Mouse (Mus musculus) frontal cortex, postnatal 10 days (tissue): ENCODE data around the gene Clspn.
"Not testable (repeated sequence)": the region's sequence is repeated elsewhere in the genome, so short reads cannot be mapped to it uniquely, and the experiment has no call there.

Source experiments
- DNase-seq, 2 experiments: peaks; one replicate each; pipeline ENCODE4 v3.0.0; 2022; ENCODE audit warnings: low spot score in 2 of 2, mixed read lengths in 1 of 2

Gene Clspn

DNA sequence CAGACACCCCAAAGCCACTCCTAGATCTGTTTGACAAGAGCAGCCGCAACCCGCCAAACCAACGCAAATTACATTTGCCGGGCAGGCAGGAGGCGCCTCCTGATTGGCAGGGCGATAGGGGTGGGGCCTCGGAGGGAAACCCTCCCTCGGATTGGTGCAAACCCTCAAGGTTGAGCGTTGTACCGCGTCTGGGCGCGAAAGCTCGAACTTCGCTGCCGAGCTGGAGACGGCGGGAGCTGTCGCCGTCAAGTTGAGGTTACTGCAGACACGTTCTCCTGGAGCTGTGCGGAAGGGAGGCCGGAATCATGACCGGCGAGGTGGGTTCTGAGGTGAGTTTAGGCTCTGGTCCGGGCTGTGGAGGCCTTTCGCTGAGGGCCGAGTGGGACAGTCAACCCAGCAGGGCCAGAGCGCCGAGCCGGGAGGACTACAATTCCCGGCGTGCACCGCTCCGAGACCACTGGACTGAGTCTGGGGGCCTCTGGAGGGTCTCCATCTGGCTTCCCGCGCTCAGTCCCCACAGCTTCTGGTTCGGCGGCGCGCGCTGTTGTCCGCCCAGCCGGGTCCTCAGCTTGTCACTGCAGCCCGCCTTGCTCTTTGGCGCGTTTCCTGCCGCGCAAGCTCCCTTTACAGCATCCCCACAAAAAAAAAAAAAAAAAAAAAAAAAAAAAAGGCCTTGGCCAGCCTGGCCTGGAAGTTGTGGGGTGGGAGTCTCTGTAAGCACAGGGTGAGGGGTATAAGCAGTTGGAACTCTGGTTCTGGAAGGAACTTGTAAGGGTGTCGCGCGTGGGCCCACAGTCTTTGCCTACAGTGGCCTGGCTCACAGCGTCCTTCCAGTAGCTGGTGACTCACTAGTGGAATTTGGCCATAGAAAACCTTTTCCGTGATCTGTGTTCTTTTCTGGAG, at the start of gene Clspn:
Gene Clspn, plus strand, starts transcription at position 127 of the 903 bp plus-strand sequence.
- DNase-seq: peak; percentile 75 to 85

DNA sequence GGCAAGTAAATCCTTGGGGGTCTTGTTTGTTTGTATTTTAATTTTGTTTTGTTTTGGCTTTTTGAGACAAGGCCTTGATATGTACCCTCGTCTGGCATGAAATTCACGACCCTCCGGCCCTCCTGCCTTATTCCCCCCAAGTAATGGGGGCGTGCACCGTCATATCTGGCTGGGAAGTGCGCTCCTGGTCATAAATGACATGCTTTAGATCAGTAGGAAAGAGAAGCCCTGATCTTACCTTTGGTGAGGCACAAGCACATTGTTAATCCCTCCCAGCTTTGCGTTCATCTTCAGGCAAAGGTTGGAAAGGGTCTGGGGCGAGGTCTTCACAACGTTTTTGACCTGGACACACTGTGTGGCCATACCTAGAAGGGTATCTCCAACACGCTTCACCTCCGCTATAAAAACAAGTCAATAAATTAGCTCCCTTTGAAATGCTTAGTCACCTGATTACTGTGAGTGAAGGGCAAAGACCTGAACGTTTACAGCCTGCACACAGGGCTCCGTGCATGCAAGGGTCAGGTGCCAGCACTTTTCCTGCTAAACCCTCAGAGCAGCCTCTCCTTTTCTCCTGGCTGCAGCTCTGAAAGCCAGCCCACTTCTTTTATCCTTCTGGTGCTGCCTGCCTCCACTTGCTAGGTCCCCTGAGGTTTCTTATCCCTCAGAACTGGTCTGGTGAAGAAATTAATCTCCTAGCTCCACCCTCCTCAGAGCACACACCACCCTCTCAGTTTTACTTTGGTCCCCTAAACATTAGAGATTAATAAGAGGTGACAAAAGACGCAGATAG, 48.4 kb upstream of the Clspn start:
- DNase-seq: no peak

DNA sequence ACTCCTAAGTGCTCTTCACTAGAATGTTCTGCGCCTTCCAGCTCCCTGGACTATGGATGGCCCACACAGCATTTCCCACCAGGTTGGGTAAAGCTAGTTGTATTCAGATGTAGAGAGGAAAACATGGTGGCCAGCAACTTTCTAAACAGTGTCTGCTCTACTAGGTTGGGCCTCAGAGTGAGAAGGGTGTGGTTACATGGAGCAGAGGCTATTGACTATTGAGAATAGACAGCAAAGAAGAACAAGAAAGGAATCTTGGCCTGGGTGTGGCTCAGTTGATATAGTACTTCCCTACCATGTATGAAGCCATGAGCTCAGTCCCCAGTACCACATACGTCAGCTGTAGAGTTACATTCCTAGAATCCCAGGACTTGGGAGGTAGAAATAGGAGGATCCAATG, 47.7 kb upstream of the Clspn start:
- no peak for DNase-seq

GRCm38 (mm10) chr4:126511013-126511412, 45.7 kb upstream of the Clspn start:
- no peak for DNase-seq

GRCm38 (mm10) chr4:126512308-126513066, 44.2 kb upstream of the Clspn start:
- DNase-seq: no peak

DNA sequence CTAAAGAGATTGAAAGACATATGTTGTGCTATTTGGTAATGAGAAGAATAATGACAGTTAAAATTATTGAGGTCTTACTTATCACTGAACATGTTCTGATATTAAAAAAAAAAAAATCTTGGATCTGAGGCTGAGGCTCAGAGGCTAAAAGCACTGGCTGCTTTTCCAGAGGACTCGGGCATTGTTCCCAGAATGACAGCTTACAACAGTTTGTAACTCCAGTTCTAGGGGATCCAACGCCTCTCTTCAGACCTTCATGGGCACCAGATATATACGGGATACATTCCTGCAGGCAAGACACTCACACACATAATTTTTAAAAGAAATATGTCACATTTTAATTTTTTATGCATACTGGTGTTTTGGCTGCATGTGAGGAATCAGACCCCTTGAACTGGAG, 30.6 kb upstream of the Clspn start:
- no peak for DNase-seq

DNA sequence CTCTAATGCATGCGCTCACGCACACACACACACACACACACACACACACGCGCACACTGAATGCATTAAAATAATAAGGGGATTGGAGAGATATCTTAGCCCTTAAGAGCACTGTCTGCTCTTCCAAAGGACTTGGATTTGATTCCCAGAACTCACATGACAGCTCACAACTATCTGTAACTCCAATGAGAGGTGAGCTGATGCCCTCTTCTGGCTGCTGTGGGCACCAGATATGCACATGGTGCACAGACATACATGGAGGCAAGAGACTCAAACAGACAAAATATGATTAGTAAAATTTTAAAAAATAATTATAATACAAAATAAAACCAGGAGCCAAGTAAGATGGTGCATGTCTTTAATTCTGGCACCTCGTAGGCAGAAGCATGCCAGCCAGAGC, 29.9 kb upstream of the Clspn start:
- DNase-seq: no peak

- no peak for DNase-seq
These were observed 24.4 kb upstream of the Clspn start for GRCm38 (mm10) chr4:126532292-126532691.

GRCm38 (mm10) chr4:126532827-126533728, 23.7 kb upstream of the Clspn start, which contains the start of gene Ago4:
TSS of gene Ago4 (minus strand) at chr4:126533472.
- DNase-seq: peak; percentile 32 to 60

DNA sequence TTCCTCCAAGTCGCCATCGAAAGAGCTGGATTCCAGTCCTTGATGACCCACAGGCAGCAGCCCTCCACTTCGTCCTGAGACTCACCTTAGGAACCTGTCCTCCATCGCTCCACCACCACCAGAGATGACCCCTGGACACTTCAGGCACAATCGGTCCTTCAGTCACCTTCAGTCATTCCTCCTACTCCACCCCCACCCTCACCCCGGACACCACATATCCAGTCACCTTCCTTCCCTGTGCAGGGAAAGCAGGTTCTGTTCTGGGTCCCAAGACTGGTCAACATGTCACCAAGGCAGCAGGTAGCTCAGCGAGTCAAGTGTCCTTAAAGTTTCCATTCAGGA, 23.0 kb upstream of the Clspn start:
- peak in 1 of 2 experiments; percentile 13 for DNase-seq

DNA sequence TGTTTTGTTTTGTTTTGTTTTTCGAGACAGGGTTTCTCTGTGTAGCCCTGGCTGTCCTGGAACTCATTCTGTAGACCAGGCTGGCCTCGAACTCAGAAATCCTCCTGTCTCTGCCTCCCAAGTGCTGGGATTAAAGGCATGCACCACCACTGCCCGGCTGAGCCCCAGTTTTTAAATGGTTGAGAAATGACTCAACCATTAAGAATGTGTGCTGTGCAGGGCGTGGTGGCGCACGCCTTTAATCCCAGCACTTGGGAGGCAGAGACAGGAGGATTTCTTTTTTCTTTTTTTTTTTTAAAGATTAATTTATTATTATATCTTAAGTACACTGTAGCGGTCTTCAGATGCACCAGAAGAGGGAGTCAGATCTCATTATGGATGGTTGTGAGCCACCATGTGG, 21.1 kb upstream of the Clspn start:
- not testable (repeated sequence) for DNase-seq

DNA sequence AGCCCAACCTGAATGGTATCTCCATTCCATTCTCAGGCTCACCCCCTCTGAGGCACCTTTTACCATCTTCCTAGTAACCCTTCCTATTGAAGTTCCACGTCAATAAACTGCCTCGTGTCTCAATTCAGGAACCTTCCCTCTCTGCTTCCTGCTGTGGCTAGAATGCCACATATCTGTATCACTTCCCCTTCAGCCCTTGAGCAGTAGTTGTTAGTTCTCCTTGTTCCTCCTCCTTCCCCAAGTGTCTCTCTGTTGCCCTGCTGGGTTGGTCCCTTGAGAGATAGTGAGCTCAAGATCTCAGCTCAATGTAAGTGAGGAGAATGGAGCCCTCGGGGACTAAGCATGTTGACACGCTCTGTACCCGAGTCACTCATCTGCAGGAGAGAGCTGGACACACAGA, 19.9 kb upstream of the Clspn start:
- DNase-seq: no peak

GRCm38 (mm10) chr4:126540487-126541071, 16.2 kb upstream of the Clspn start:
- no peak for DNase-seq

DNA sequence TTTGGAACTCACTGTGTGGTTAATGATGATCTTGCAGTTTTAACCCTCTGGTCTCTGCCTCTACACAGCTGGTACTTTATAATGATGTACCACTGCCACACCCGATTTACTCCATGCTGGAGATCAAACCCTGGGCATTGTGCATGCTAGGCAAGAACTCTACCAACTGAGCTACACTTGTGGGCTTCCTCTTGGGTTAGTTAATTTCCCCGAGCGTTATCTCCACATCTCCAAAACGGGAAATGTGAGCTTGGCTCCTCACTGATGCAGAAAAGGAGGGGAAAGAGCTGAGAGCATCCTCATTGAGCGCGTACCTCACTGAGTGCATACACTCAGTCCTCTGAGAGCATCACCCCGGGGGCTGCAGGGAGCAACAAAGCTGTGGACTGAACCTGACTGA, 13.9 kb upstream of the Clspn start:
- DNase-seq: no peak

GRCm38 (mm10) chr4:126545016-126545415, 11.7 kb upstream of the Clspn start:
- no peak for DNase-seq

- no peak for DNase-seq
These were observed 11.0 kb upstream of the Clspn start for GRCm38 (mm10) chr4:126545703-126546102.

DNA sequence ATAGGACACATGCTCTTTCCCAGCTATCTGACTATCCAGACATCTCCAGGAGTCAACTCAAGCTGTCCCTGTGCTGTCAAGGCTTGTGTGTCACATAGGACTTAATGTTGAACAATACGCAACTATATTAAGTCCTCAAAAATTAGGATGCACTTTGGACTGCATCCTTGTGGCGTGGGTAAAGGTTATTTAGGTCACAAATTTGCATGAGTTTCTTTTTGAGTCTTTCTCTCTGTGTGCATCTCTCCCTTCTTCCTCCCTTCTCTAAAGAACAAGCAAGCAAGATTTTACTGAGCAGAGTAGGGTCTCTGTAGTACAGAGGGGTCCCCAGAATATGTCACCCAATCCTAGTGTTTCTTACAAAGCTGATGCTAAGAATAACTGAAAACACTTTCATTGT, 10.6 kb upstream of the Clspn start:
- DNase-seq: no peak

- no peak for DNase-seq
These were observed 4.6 kb upstream of the Clspn start for GRCm38 (mm10) chr4:126552136-126552535.

DNA sequence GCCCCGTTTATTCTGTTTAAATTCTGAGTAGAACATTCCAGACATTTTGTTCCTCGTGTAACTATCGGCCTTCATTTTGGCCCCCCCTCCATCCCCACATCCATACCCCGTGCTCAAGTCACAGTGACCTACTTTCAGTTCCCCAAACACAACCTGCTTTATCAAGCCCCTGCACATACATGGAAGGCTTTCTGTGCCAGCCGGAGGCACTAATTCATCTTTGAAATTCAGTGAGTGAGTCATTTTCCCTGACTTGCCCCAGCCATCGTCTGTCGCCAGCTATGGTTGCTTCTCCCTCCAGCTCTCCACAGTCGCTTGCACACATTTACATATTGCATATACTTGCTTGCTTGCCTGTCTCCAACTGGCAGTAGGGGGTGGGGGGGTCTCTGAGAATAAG, 3.6 kb upstream of the Clspn start:
- peak; percentile 17 to 34 for DNase-seq

DNA sequence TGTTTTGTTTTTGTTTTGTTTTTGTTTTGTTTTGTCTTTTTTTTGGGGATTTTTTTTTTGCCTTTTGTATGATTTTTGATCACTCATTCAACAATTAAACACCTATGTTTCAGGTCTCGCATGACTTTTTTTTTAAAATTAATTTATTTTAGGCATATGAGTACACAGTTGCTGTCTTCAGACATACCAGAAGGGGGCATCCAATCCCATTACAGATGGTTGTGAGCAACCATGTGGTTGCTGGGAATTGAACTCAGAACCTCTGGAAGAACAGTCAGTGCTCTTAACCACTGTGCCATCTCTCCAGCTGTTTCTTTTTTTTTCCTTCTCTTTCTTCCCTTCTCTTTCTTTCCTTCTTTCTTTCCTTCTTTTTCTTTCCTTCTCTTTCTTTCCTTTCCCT, 3.0 kb upstream of the Clspn start:
- no peak for DNase-seq

GRCm38 (mm10) chr4:126554462-126554861, 2.3 kb upstream of the Clspn start:
- no peak for DNase-seq
